Mouse (Mus musculus) liver, adult (tissue): Measurements from ENCODE around the gene Cog3.

Experiments
- GATA4 ChIP-seq: IDR thresholded peaks from 2 replicates; pipeline ENCODE4 v1.6.1; 2014; ENCODE audit warnings: mild to moderate bottlenecking, low read length; ENCODE audit not compliant: insufficient replicate concordance

Gene Cog3

GRCm38 (mm10) chr14:75771101-75771501, 16.8 kb upstream of the Cog3 start:
- no peak for TF ChIP-seq GATA4

DNA sequence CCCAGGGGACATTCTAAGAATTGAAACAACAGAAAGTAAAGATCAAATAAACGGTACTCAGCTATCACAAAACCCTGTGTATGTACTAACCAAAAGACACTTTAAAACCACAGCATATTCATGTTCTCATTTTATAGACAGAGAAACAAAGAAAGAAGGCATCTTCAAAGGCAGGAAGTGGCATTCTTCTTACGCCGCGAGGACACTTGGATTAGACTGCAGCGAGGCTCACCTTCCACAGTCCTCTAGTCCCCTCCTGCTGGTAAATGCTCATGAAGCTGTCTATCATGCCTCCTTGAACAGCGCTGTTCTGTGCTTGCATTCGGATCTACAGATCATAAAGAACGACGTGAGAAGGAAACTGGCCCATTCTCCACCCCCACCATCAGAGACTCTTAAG, 15.0 kb upstream of the Cog3 start:
- TF ChIP-seq GATA4: no peak

GRCm38 (mm10) chr14:75768275-75768608, 13.9 kb upstream of the Cog3 start:
- TF ChIP-seq GATA4: no peak

GRCm38 (mm10) chr14:75767492-75768274, 13.4 kb upstream of the Cog3 start:
- no peak for TF ChIP-seq GATA4

- TF ChIP-seq GATA4: no peak
Measured at GRCm38 (mm10) chr14:75761028-75761805, 6.9 kb upstream of the Cog3 start.

DNA sequence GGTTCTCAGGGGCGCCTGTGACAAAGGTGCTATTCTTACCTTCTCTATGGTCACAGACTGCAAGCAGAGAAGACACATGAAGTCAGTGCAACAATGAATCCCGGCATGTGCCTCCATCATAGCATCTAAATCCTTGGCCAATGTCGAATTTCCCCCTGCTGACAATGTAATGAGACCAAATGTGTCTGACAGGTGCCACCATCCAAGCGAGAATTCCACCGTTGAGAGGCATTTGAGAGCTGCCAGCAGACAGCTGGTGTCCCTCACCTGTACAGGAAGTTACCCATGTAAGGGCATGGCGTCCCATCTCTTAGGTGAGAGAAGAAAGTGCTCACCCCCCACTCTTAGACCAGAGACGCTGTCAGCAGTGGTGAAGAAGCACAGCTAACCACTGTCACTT, 4.1 kb upstream of the Cog3 start:
- TF ChIP-seq GATA4: no peak

GRCm38 (mm10) chr14:75757821-75758220, 3.5 kb upstream of the Cog3 start:
- no peak for TF ChIP-seq GATA4

DNA sequence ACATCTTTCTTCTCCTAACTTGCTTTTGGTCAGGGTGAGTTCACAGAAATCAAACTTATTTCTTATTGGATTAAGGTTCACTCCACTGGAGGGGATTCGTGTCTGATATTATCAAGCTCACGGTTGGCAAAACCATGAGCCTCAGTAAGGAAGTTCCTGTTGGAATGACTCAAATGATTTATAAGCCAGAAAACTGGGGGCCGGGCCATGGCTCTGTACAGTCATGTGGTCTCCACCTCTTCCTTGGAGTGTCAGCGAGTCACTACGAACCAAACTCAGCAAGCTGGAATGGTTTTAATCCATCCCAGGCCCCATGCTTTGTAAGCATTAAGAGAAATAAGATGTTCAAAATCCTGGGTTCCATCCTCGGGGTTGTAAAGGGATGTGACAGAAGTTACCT, 2.7 kb upstream of the Cog3 start:
- TF ChIP-seq GATA4: no peak

GRCm38 (mm10) chr14:75753206-75753605, 1.1 kb downstream of the Cog3 start:
- no peak for TF ChIP-seq GATA4

DNA sequence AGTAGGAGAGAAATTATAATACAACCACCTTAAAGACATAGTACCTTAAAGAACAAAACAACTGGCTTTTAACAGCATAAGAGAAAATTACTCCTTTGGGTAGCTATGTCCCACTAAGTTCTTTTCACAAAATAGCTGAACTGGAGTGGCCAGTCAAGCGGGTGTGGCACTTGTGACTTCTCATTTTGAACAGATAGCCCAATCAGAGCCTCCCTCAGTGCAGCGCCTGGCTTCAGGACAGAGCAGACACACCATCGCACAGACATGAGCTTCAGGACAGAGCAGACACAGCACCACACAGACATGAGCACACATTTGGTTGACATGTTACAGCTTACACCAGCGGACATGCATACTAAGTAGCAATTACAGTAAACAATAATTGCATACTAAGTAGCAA, 3.3 kb downstream of the Cog3 start:
- no peak for TF ChIP-seq GATA4

- TF ChIP-seq GATA4: no peak
Measured at GRCm38 (mm10) chr14:75749123-75749522, 5.2 kb downstream of the Cog3 start.

- TF ChIP-seq GATA4: no peak
Measured at GRCm38 (mm10) chr14:75747960-75748359, 6.4 kb downstream of the Cog3 start.

DNA sequence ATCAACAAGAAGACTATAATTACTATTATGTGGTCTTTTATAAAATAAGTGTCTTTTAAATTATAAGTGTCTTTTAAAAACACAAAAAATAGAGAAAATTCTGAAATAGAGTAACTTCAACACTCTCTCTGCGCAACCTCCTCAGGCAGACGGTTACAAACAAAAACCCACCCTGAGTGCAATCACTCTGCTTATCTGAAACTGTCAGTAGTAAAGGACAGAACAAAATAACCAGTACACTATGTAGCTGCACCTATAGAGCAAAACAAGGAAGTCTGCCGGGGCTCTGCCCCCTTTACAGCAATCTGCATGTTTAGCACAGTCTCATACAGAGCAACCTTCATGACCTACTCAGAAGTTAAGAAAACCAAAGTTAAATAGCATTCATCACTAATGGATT, 12.4 kb downstream of the Cog3 start:
- no peak for TF ChIP-seq GATA4

DNA sequence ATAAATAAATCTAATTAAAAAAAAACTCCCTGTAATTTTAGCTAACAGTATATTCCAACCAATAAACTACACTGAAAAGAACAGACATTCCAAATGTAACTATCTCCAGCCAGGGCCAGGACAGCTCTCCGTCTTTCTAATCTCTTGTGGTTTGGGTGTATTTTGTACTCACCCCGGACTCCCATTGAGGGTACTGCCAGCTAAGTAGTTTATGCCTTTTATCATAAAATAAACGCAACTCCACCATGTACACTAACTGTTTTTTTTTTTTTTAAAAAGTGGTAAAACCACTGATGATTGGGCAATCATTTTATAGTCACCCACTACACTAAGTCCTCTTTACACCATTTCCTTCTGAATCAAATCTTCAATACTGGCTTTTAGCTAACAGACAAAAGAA, 18.7 kb downstream of the Cog3 start:
- TF ChIP-seq GATA4: no peak

GRCm38 (mm10) chr14:75732631-75733030, 21.7 kb downstream of the Cog3 start:
- TF ChIP-seq GATA4: no peak

GRCm38 (mm10) chr14:75731361-75731760, 23.0 kb downstream of the Cog3 start:
- no peak for TF ChIP-seq GATA4
